Mouse (Mus musculus) MEL (cell line): ENCODE data around the gene Ceacam19. TPM values are rescaled to one million over a fixed set of nuclear protein-coding genes. Genes with fewer than 3 reads are reported as not detected.

Experiments used
- DNase-seq: peaks from one replicate; pipeline ENCODE4 v3.0.0; 2011; ENCODE audit warnings: low read depth, low spot score
- H3K27ac ChIP-seq: 2 replicates; pipeline ENCODE4 v1.5.1; 2012; ENCODE audit warnings: low read depth, mild to moderate bottlenecking, control low read depth, low read length, moderate library complexity; ENCODE audit not compliant: control insufficient read depth
- H3K27me3 ChIP-seq, 2 experiments: fragments of 150-350 bp in 1 of 2; sonication (generic) in 1 of 2; 2 replicates each; pipeline ENCODE4 v1.6.1; 2012; ENCODE audit warnings: low read length in 2 of 2, mild to moderate bottlenecking in 2 of 2, improper control_type of control experiment in 1 of 2, moderate library complexity in 1 of 2; ENCODE audit not compliant: insufficient read depth in 2 of 2, control insufficient read depth in 1 of 2
- H3K36me3 ChIP-seq, 2 experiments: 2 replicates each; pipeline ENCODE4 v1.6.1; 2012 to 2014; ENCODE audit warnings: low read length in 2 of 2, improper control_type of control experiment in 1 of 2, inconsistent platforms in 1 of 2, mild to moderate bottlenecking in 1 of 2; ENCODE audit not compliant: insufficient read depth in 2 of 2, control insufficient read depth in 1 of 2
- H3K4me1 ChIP-seq, 2 experiments: fragments of 150-350 bp in 1 of 2; sonication (generic) in 1 of 2; 2 replicates each; pipeline ENCODE4 v1.6.1; 2012; ENCODE audit warnings: low read length in 2 of 2, improper control_type of control experiment in 1 of 2, mild to moderate bottlenecking in 1 of 2; ENCODE audit not compliant: insufficient read depth in 2 of 2, control insufficient read depth in 1 of 2
- H3K4me3 ChIP-seq, 2 experiments: fragments of 150-350 bp in 1 of 2; sonication (generic) in 1 of 2; 2 replicates each; pipeline ENCODE4 v1.5.1; 2012; ENCODE audit warnings: low read depth in 2 of 2, low read length in 2 of 2, mild to moderate bottlenecking in 2 of 2, moderate library complexity in 2 of 2, control low read depth in 1 of 2, improper control_type of control experiment in 1 of 2; ENCODE audit not compliant: control insufficient read depth in 1 of 2, insufficient read depth in 1 of 2
- H3K79me2 ChIP-seq: 2 replicates; pipeline ENCODE4 v1.6.1; 2012; ENCODE audit warnings: mild to moderate bottlenecking, low read length, moderate library complexity; ENCODE audit not compliant: control insufficient read depth, poor library complexity, insufficient read depth
- H3K9ac ChIP-seq: 2 replicates; pipeline ENCODE4 v1.6.1; 2012; ENCODE audit warnings: low read depth, mild to moderate bottlenecking, control low read depth, low read length, moderate library complexity; ENCODE audit not compliant: control insufficient read depth, poor library complexity, severe bottlenecking
- H3K9me3 ChIP-seq: fragments of 150-350 bp; sonication (generic); replicated peaks from 2 replicates; pipeline ENCODE4 v1.6.1; 2012; ENCODE audit warnings: mild to moderate bottlenecking, low read length, improper control_type of control experiment, moderate library complexity; ENCODE audit not compliant: insufficient read depth
- CHD1 ChIP-seq: IDR thresholded peaks from 2 replicates; pipeline ENCODE4 v1.6.1; 2012; ENCODE audit warnings: low read depth, mild to moderate bottlenecking, inconsistent platforms, low read length, improper control_type of control experiment
- CHD2 ChIP-seq: IDR thresholded peaks from 2 replicates; pipeline ENCODE4 v1.6.1; 2011; ENCODE audit warnings: low read length, improper control_type of control experiment
- CTCF ChIP-seq, 3 experiments: IDR thresholded peaks in 2 of 3; conservative IDR thresholded peaks in 1 of 3; 2 replicates each; pipeline ENCODE4 v1.5.1; 2011 to 2012; ENCODE audit warnings: low read length in 3 of 3, low read depth in 2 of 3, mild to moderate bottlenecking in 2 of 3, improper control_type of control experiment in 1 of 3, inconsistent platforms in 1 of 3, mixed read lengths in 1 of 3, moderate library complexity in 1 of 3; ENCODE audit not compliant: control insufficient read depth in 1 of 3, insufficient read depth in 1 of 3, poor library complexity in 1 of 3, severe bottlenecking in 1 of 3
- ELF1 ChIP-seq: IDR thresholded peaks from 2 replicates; pipeline ENCODE4 v1.6.1; 2014; ENCODE audit warnings: low read depth, mild to moderate bottlenecking, inconsistent platforms, low read length, improper control_type of control experiment, moderate library complexity
- GATA1 ChIP-seq: IDR thresholded peaks from 2 replicates; pipeline ENCODE4 v1.6.1; 2011; ENCODE audit warnings: low read depth, low read length, improper control_type of control experiment
- HCFC1 ChIP-seq: IDR thresholded peaks from 2 replicates; pipeline ENCODE4 v1.6.1; 2012; ENCODE audit warnings: low read depth, mild to moderate bottlenecking, inconsistent platforms, low read length, improper control_type of control experiment, moderate library complexity
- MAZ ChIP-seq: IDR thresholded peaks from 2 replicates; pipeline ENCODE4 v1.6.1; 2012; ENCODE audit warnings: low read depth, mild to moderate bottlenecking, inconsistent platforms, low read length, improper control_type of control experiment
- MEF2A ChIP-seq: IDR thresholded peaks from 2 replicates; pipeline ENCODE4 v1.6.1; 2014; ENCODE audit warnings: low read depth, mild to moderate bottlenecking, inconsistent platforms, low read length, improper control_type of control experiment; ENCODE audit not compliant: poor library complexity, insufficient replicate concordance, severe bottlenecking; ENCODE audit errors: extremely low read depth
- MXI1 ChIP-seq: IDR thresholded peaks from 2 replicates; pipeline ENCODE4 v1.6.1; 2011; ENCODE audit warnings: mild to moderate bottlenecking, low read depth, low read length, improper control_type of control experiment
- MYB ChIP-seq: IDR thresholded peaks from 2 replicates; pipeline ENCODE4 v1.6.1; 2011; ENCODE audit warnings: mild to moderate bottlenecking, low read depth, low read length, improper control_type of control experiment
- MYC ChIP-seq: IDR thresholded peaks from 2 replicates; pipeline ENCODE4 v1.6.1; 2011; ENCODE audit warnings: low read depth, mild to moderate bottlenecking, low read length, improper control_type of control experiment, moderate library complexity
- NELFE ChIP-seq: IDR thresholded peaks from 2 replicates; pipeline ENCODE4 v1.6.1; 2011; ENCODE audit warnings: low read depth, low read length, improper control_type of control experiment
- NRF1 ChIP-seq: IDR thresholded peaks from 2 replicates; pipeline ENCODE4 v1.6.1; 2014; ENCODE audit warnings: low read depth, mild to moderate bottlenecking, inconsistent platforms, low read length, improper control_type of control experiment, moderate library complexity; ENCODE audit not compliant: poor library complexity, insufficient read depth, severe bottlenecking
- POLR2A ChIP-seq, 2 experiments: IDR thresholded peaks; 2 replicates each; pipeline ENCODE4 v1.6.1; 2011 to 2012; ENCODE audit warnings: low read length in 2 of 2, mild to moderate bottlenecking in 2 of 2, control low read depth in 1 of 2, improper control_type of control experiment in 1 of 2, low read depth in 1 of 2, moderate library complexity in 1 of 2; ENCODE audit not compliant: control insufficient read depth in 1 of 2, insufficient read depth in 1 of 2, poor library complexity in 1 of 2
- SIN3A ChIP-seq: IDR thresholded peaks from 2 replicates; pipeline ENCODE4 v1.6.1; 2012; ENCODE audit warnings: low read length, improper control_type of control experiment, inconsistent platforms
- SMC3 ChIP-seq: IDR thresholded peaks from 2 replicates; pipeline ENCODE4 v1.6.1; 2011; ENCODE audit warnings: low read depth, low read length, improper control_type of control experiment
- TAL1 ChIP-seq: IDR thresholded peaks from 2 replicates; pipeline ENCODE4 v1.6.1; 2012; ENCODE audit warnings: mild to moderate bottlenecking, inconsistent platforms, low read length, moderate library complexity, mixed read lengths
- TCF12 ChIP-seq: IDR thresholded peaks from 2 replicates; pipeline ENCODE4 v1.6.1; 2014; ENCODE audit warnings: low read depth, mild to moderate bottlenecking, inconsistent platforms, low read length, improper control_type of control experiment, moderate library complexity
- UBTF ChIP-seq: IDR thresholded peaks from 2 replicates; pipeline ENCODE4 v1.6.1; 2012; ENCODE audit warnings: low read depth, mild to moderate bottlenecking, inconsistent platforms, low read length, improper control_type of control experiment, moderate library complexity, borderline replicate concordance; ENCODE audit not compliant: insufficient read depth
- polyA plus RNA-seq, 2 experiments: library from polyadenylated mRNA; stranded (reverse) in 1 of 2; unstranded in 1 of 2; fragments of >175 nt in 1 of 2; fragments of >200 nt in 1 of 2; gene quantifications; 2 replicates each; pipeline versions ENCODE4 v1.2.1 to v1.2.4; 2012; ENCODE audit warnings: low replicate concordance in 2 of 2, low read depth in 1 of 2; ENCODE audit not compliant: insufficient read length in 2 of 2, insufficient read depth in 1 of 2, missing spikeins in 1 of 2
- total RNA-seq: library from RNA; depleted of rRNA; stranded (reverse); fragments of 300-350 nt; gene quantifications from 2 replicates; pipeline ENCODE4 v1.2.3, GENCODE M21; 2012

The Ceacam19 gene
- total and polyA plus RNA-seq, 3 experiments = 0.03 to 0.04 TPM; not detected in 1

DNA sequence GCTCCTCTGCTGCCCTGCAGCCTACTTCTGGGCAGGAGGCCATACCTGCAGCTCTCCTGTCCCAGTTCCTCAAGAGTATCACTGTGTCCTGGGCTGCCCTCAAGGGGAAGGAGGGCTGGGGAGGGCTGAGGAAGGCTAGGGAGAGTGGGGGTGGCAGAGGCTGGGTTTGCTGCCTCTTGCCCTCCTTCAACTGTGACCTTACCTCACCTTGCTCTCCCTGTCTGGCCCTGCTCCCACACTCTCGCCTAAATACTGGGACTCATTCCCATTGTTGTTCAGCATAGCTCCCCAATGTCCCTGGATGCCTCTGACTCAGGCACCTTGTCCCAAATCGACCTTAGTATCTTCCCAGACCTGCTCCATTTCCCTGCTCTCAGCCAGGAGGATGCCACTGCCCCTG lies 23.5 kb downstream of the Ceacam19 start:
- Histone ChIP-seq H3K4me1 (no peaks in the 10 kb centered on the region; a peak in 1 of 4 replicates), H3K36me3 (no peaks in the 10 kb centered on the region; a peak in 1 of 4 replicates), H3K9ac (no peak overlapping the region), H3K9me3 (no peaks in the 10 kb centered on the region), H3K4me3 (no peak overlapping the region), H3K27me3 (peaks cover 0 to 2% of the 10 kb centered on the region in 2 experiments; a peak in 2 of 4 replicates), H3K79me2 (no peaks in the 10 kb centered on the region), H3K27ac (no peak overlapping the region)
- TF ChIP-seq HCFC1 (no peak), NRF1 (no peak), TAL1 (no peak), SIN3A (no peak), ELF1 (no peak), UBTF (no peak), CHD1 (no peak), CTCF (IDR thresholded peaks at IDR 0.05 in 2 of 3, conservative IDR thresholded peaks at IDR 0.05 in 1 of 3; ENCODE audit: control insufficient read depth in 1 of 3, insufficient read depth in 1 of 3, low read depth in 2 of 3, low read length in 3 of 3, poor library complexity in 1 of 3, severe bottlenecking in 1 of 3) (no peak), GATA1 (no peak), MYB (no peak), NELFE (no peak), MEF2A (no peak), POLR2A (IDR thresholded peaks at IDR 0.05; ENCODE audit: control insufficient read depth in 1 of 2, insufficient read depth in 1 of 2, low read depth in 1 of 2, low read length in 2 of 2, poor library complexity in 1 of 2) (no peak), TCF12 (no peak), CHD2 (no peak), MAZ (no peak), MXI1 (no peak), MYC (no peak)
- no peak for DNase-seq

DNA sequence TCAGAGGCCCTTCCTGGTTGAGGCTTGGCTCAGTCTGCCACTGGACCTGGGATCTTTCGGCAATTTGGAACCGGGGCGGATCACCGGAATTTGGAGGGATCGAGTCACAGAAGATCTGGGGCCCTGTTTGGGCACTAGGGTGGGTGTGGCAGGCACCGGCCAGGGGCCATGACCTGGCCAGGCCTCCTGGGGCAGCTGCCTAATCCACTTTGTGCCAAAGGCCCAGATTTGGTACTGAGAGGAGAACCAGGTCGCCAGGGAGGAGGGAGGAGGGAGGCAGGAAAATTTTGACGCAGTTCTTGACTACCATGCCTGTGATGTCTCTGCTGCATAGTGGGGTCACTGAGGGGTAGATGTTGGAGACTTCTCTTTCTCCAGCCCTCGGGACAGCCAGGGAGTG lies 26.6 kb downstream of the Ceacam19 start, which contains the start of gene Ceacam16:
Gene Ceacam16 (minus strand): TSS at position 101 of the 400 bp plus-strand sequence.
- TF ChIP-seq MAZ (no peak), MYC (no peak), MEF2A (no peak), SMC3 (no peak)
- TF ChIP-seq, all 39 proteins: peak for 0
- no peak within 1 kb of the TSS for H3K27ac ChIP-seq
- H3K9me3 ChIP-seq = no peaks in the 10 kb centered on the region
- no peaks in the 10 kb centered on the region for H3K36me3 ChIP-seq
- DNase-seq = no peak
- H3K79me2 ChIP-seq = no peaks in the 10 kb centered on the region
- H3K4me1 ChIP-seq = no peaks in the 10 kb centered on the region
- peaks cover 0 to 2% of the 10 kb centered on the region in 2 experiments; a peak in 2 of 4 replicates for H3K27me3 ChIP-seq
- H3K4me3 ChIP-seq = no peak within 1 kb of the TSS
- no peak within 1 kb of the TSS for H3K9ac ChIP-seq
